Mouse (Mus musculus): ENCODE data around the gene Hip1. TPM values are rescaled to one million over a fixed set of nuclear protein-coding genes. Genes with fewer than 3 reads are reported as not detected.

The Hip1 gene
- polyA plus RNA-seq, 1 experiment from 2014 or later: 7.3 TPM

DNA sequence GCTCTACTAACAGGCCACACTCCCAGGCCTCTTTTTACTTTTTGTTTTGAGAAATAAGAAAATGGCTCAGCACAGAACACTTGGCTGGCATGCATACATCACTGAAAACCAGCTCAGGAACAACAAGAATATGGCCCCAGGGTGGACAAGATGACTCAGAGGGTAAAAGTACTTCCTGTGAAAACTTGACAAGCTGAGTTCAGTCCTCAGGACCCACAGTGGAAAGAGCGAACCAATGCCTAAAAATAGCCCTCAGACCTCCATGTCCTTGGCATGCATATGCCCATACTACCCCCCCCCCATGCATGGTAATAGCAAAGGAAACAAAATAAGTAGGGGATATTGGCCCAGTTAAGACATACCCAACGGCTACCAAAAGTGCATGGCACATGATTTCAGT lies 15.0 kb downstream of the Hip1 start:
- Histone ChIP-seq H3K27ac (replicated peaks) (no peak overlapping the region), H3K9me3 (ENCODE audit: control insufficient read depth, low read length) (no peaks in the 10 kb centered on the region), H3K9ac (ENCODE audit: low read length) (no peak overlapping the region), H3K27me3 (ENCODE audit: control insufficient read depth, insufficient read depth, low read length) (no peaks in the 10 kb centered on the region), H3K4me3 (ENCODE audit: low read depth, low read length) (no peak overlapping the region), H3K36me3 (ENCODE audit: control insufficient read depth, insufficient read depth, low read length) (no peaks in the 10 kb centered on the region), H3K4me2 (replicated peaks; ENCODE audit: low read depth) (no peak overlapping the region), H3K4me1 (replicated peaks; ENCODE audit: control insufficient read depth, insufficient read depth) (no peaks in the 10 kb centered on the region)
- 74% methylated on average over 2 of the region's 2 CpGs for WGBS
- no peak for ATAC-seq (ENCODE audit: low FRiP score, low TSS enrichment)
- TF ChIP-seq CTCF (IDR thresholded peaks at IDR 0.05; ENCODE audit: low read depth) (no peak), EP300 (optimal IDR thresholded peaks at IDR 0.05) (no peak)
- DNase-seq (ENCODE audit: low spot score): no peak

GRCm38 (mm10) chr5:135529310-135529709 lies 15.6 kb downstream of the Hip1 start:
- no peaks in the 10 kb centered on the region for H3K9me3 ChIP-seq (ENCODE audit: control insufficient read depth, low read length)
- no peak overlapping the region for H3K27ac ChIP-seq (replicated peaks)
- DNase-seq (ENCODE audit: low spot score): no peak
- H3K4me2 ChIP-seq (replicated peaks; ENCODE audit: low read depth): no peak overlapping the region
- H3K4me1 ChIP-seq (replicated peaks; ENCODE audit: control insufficient read depth, insufficient read depth): no peaks in the 10 kb centered on the region
- TF ChIP-seq CTCF (IDR thresholded peaks at IDR 0.05; ENCODE audit: low read depth) (peak; percentile 55), EP300 (optimal IDR thresholded peaks at IDR 0.05) (no peak)
- no peaks in the 10 kb centered on the region for H3K27me3 ChIP-seq (ENCODE audit: control insufficient read depth, insufficient read depth, low read length)
- ATAC-seq (ENCODE audit: low FRiP score, low TSS enrichment): no peak
- WGBS: 78% methylated on average over 3 of the region's 3 CpGs
- no peaks in the 10 kb centered on the region for H3K36me3 ChIP-seq (ENCODE audit: control insufficient read depth, insufficient read depth, low read length)
- no peak overlapping the region for H3K9ac ChIP-seq (ENCODE audit: low read length)
- no peak overlapping the region for H3K4me3 ChIP-seq (ENCODE audit: low read depth, low read length)

DNA sequence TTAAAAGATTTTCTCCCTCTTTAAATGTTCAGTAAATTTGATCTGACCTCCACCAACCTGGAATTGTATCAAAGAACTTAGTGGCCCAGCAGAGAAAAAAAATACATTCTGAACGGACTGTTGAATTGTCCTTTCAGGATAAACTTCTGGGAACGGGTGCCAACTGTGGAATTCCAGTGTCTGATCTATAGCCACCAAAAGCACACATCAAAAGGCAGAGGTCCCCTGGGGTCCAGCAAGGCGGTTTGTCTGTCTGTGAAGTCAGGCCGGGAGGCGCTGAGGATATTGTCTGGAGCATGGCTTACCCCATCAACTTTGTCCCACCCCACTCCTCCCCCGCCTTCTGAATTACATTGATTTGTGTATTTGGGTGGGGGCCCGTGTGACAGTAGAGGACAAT lies 16.9 kb downstream of the Hip1 start:
- Histone ChIP-seq H3K9me3 (ENCODE audit: control insufficient read depth, low read length) (no peaks in the 10 kb centered on the region), H3K36me3 (ENCODE audit: control insufficient read depth, insufficient read depth, low read length) (no peaks in the 10 kb centered on the region), H3K9ac (ENCODE audit: low read length) (no peak overlapping the region), H3K27me3 (ENCODE audit: control insufficient read depth, insufficient read depth, low read length) (no peaks in the 10 kb centered on the region), H3K4me1 (replicated peaks; ENCODE audit: control insufficient read depth, insufficient read depth) (no peaks in the 10 kb centered on the region), H3K27ac (replicated peaks) (no peak overlapping the region), H3K4me3 (ENCODE audit: low read depth, low read length) (no peak overlapping the region), H3K4me2 (replicated peaks; ENCODE audit: low read depth) (no peak overlapping the region)
- WGBS: 40% methylated on average over 7 of the region's 7 CpGs
- DNase-seq (ENCODE audit: low spot score) (no peak), ATAC-seq (ENCODE audit: low FRiP score, low TSS enrichment) (no peak)
- TF ChIP-seq EP300 (optimal IDR thresholded peaks at IDR 0.05) (no peak), CTCF (IDR thresholded peaks at IDR 0.05; ENCODE audit: low read depth) (no peak)

GRCm38 (mm10) chr5:135524660-135525560 lies 20.0 kb downstream of the Hip1 start:
- no peak overlapping the region for H3K4me2 ChIP-seq (replicated peaks; ENCODE audit: low read depth)
- no peaks in the 10 kb centered on the region for H3K27me3 ChIP-seq (ENCODE audit: control insufficient read depth, insufficient read depth, low read length)
- ATAC-seq (ENCODE audit: low FRiP score, low TSS enrichment) (no peak), DNase-seq (ENCODE audit: low spot score) (no peak)
- no peaks in the 10 kb centered on the region for H3K9me3 ChIP-seq (ENCODE audit: control insufficient read depth, low read length)
- TF ChIP-seq EP300 (optimal IDR thresholded peaks at IDR 0.05): no peak
- TF ChIP-seq CTCF (IDR thresholded peaks at IDR 0.05; ENCODE audit: low read depth): no peak
- H3K9ac ChIP-seq (ENCODE audit: low read length): no peak overlapping the region
- no peaks in the 10 kb centered on the region for H3K36me3 ChIP-seq (ENCODE audit: control insufficient read depth, insufficient read depth, low read length)
- peak overlapping the region; percentile 30; the same call in 1 of the 2 replicates for H3K27ac ChIP-seq (replicated peaks)
- H3K4me1 ChIP-seq (replicated peaks; ENCODE audit: control insufficient read depth, insufficient read depth): no peaks in the 10 kb centered on the region
- no peak overlapping the region for H3K4me3 ChIP-seq (ENCODE audit: low read depth, low read length)
- WGBS: 45% methylated on average over 11 of the region's 11 CpGs

- WGBS: 72% methylated on average over 2 of the region's 2 CpGs
- ATAC-seq (ENCODE audit: low FRiP score, low TSS enrichment): no peak
Measured at GRCm38 (mm10) chr5:135524087-135524486, 20.8 kb downstream of the Hip1 start.

GRCm38 (mm10) chr5:135522111-135522722 lies 22.7 kb downstream of the Hip1 start:
- H3K27ac ChIP-seq (replicated peaks): no peak overlapping the region
- no peaks in the 10 kb centered on the region for H3K4me1 ChIP-seq (replicated peaks; ENCODE audit: control insufficient read depth, insufficient read depth)
- DNase-seq (ENCODE audit: low spot score) (no peak), ATAC-seq (ENCODE audit: low FRiP score, low TSS enrichment) (peak; percentile 49; the same call in 1 of the 2 replicates)
- H3K9me3 ChIP-seq (ENCODE audit: control insufficient read depth, low read length): no peaks in the 10 kb centered on the region
- H3K27me3 ChIP-seq (ENCODE audit: control insufficient read depth, insufficient read depth, low read length): no peaks in the 10 kb centered on the region
- H3K4me3 ChIP-seq (ENCODE audit: low read depth, low read length): no peak overlapping the region
- WGBS: 53% methylated on average over 9 of the region's 9 CpGs
- TF ChIP-seq EP300 (optimal IDR thresholded peaks at IDR 0.05) (no peak), CTCF (IDR thresholded peaks at IDR 0.05; ENCODE audit: low read depth) (no peak)
- no peak overlapping the region for H3K9ac ChIP-seq (ENCODE audit: low read length)
- H3K36me3 ChIP-seq (ENCODE audit: control insufficient read depth, insufficient read depth, low read length): no peaks in the 10 kb centered on the region
- no peak overlapping the region for H3K4me2 ChIP-seq (replicated peaks; ENCODE audit: low read depth)

More at GRCm38 (mm10) chr5:135524087-135524486, 20.8 kb downstream of the Hip1 start:
- no peaks in the 10 kb centered on the region for H3K27me3 ChIP-seq (ENCODE audit: control insufficient read depth, insufficient read depth, low read length)
- H3K4me3 ChIP-seq (ENCODE audit: low read depth, low read length): no peak overlapping the region
- DNase-seq (ENCODE audit: low spot score): no peak
- no peak overlapping the region for H3K4me2 ChIP-seq (replicated peaks; ENCODE audit: low read depth)
- no peak overlapping the region for H3K27ac ChIP-seq (replicated peaks)
- TF ChIP-seq EP300 (optimal IDR thresholded peaks at IDR 0.05): no peak
- no peak for TF ChIP-seq CTCF (IDR thresholded peaks at IDR 0.05; ENCODE audit: low read depth)
- no peaks in the 10 kb centered on the region for H3K9me3 ChIP-seq (ENCODE audit: control insufficient read depth, low read length)
- no peak overlapping the region for H3K9ac ChIP-seq (ENCODE audit: low read length)
- H3K36me3 ChIP-seq (ENCODE audit: control insufficient read depth, insufficient read depth, low read length): no peaks in the 10 kb centered on the region
- H3K4me1 ChIP-seq (replicated peaks; ENCODE audit: control insufficient read depth, insufficient read depth): no peaks in the 10 kb centered on the region

Measured in stomach, postnatal 0 days (tissue).